Mouse (Mus musculus) limb, embryonic 11.5 days (tissue): ENCODE results near the gene Unc93b1. TPM values are rescaled to one million over a fixed set of nuclear protein-coding genes. Genes with fewer than 3 reads are reported as not detected.

Experiments
- ATAC-seq: fragments of 200-750 bp; cut with Nextera tagmentation; 2 replicates; pipeline ENCODE4 v1.8.0; 2017; ENCODE audit warnings: low read depth; ENCODE audit not compliant: insufficient number of reproducible peaks, low FRiP score, low TSS enrichment
- DNase-seq: peaks from one replicate; pipeline ENCODE4 v3.0.0-alpha.2; 2015; ENCODE audit warnings: low spot score
- H3K27ac ChIP-seq: fragments of 300-500 bp; sonication (generic); replicated peaks from 2 replicates; pipeline ENCODE4 v1.5.1; 2014; ENCODE audit warnings: low read depth, mild to moderate bottlenecking, low read length
- H3K27me3 ChIP-seq: fragments of 300-500 bp; sonication (generic); 2 replicates; pipeline ENCODE4 v1.6.1; 2014; ENCODE audit warnings: mild to moderate bottlenecking, low read length, mixed read lengths; ENCODE audit not compliant: control insufficient read depth, insufficient read depth
- H3K36me3 ChIP-seq: fragments of 300-500 bp; sonication (generic); 2 replicates; pipeline ENCODE4 v1.6.1; 2014; ENCODE audit warnings: mild to moderate bottlenecking, low read length, moderate library complexity, mixed read lengths; ENCODE audit not compliant: control insufficient read depth, insufficient read depth
- H3K4me1 ChIP-seq: fragments of 300-500 bp; sonication (generic); 2 replicates; pipeline ENCODE4 v1.6.1; 2014; ENCODE audit warnings: low read length, mixed read lengths; ENCODE audit not compliant: control insufficient read depth, insufficient read depth
- H3K4me2 ChIP-seq: fragments of 300-500 bp; sonication (generic); 2 replicates; pipeline ENCODE4 v1.6.1; 2014; ENCODE audit warnings: low read depth, mild to moderate bottlenecking, moderate library complexity; ENCODE audit not compliant: severe bottlenecking
- H3K4me3 ChIP-seq: fragments of 300-500 bp; sonication (generic); 2 replicates; pipeline ENCODE4 v1.5.1; 2014; ENCODE audit warnings: low read depth, low read length
- H3K9ac ChIP-seq: fragments of 300-500 bp; sonication (generic); 2 replicates; pipeline ENCODE4 v1.6.1; 2014; ENCODE audit warnings: mild to moderate bottlenecking, low read length
- H3K9me3 ChIP-seq: fragments of 300-500 bp; sonication (generic); 2 replicates; pipeline ENCODE4 v1.6.1; 2016; ENCODE audit warnings: low read length; ENCODE audit not compliant: control insufficient read depth
- WGBS: fragments of 180-500 bp; shearing (Covaris S2); extraction: QIAGEN DNeasy Blood & Tissue Kit; methylation state at CpG from one replicate; pipeline ENCODE4 v1.1.7; 2014; 5-methylcytosine and 5-hydroxymethylcytosine counted together
- polyA plus RNA-seq: library from polyadenylated mRNA; unstranded; fragments of >200 nt; fragmentation: Nextera tagmentation; extraction: Ambion mirVana; gene quantifications from 2 replicates; pipeline ENCODE4 v1.2.1, GENCODE M21; 2014

Gene Unc93b1
- polyA plus RNA-seq, 1 experiment from 2014 or later: 7.1 TPM

GRCm38 (mm10) chr19:3923586-3923985 is 11.4 kb upstream of the Unc93b1 start:
- H3K4me1 ChIP-seq: no peaks in the 10 kb centered on the region
- DNase-seq (no peak), ATAC-seq (no peak)
- no peak overlapping the region for H3K9ac ChIP-seq
- H3K27ac ChIP-seq: no peak overlapping the region
- no peaks in the 10 kb centered on the region for H3K36me3 ChIP-seq
- H3K4me3 ChIP-seq: no peak overlapping the region
- no peaks in the 10 kb centered on the region for H3K27me3 ChIP-seq
- no peaks in the 10 kb centered on the region for H3K9me3 ChIP-seq
- WGBS: 56% methylated on average over 13 of the region's 13 CpGs
- H3K4me2 ChIP-seq: no peak overlapping the region

- Histone ChIP-seq H3K9ac (no peak overlapping the region), H3K27me3 (no peaks in the 10 kb centered on the region), H3K27ac (no peak overlapping the region), H3K36me3 (no peaks in the 10 kb centered on the region), H3K9me3 (no peaks in the 10 kb centered on the region), H3K4me2 (no peak overlapping the region), H3K4me1 (no peaks in the 10 kb centered on the region), H3K4me3 (no peak overlapping the region)
- 80% methylated on average over 8 of the region's 8 CpGs for WGBS
- ATAC-seq: no peak
- no peak for DNase-seq
Measured at GRCm38 (mm10) chr19:3924190-3924589, 10.8 kb upstream of the Unc93b1 start.

GRCm38 (mm10) chr19:3924868-3925267 is 10.1 kb upstream of the Unc93b1 start:
- Histone ChIP-seq H3K36me3 (no peaks in the 10 kb centered on the region), H3K4me2 (no peak overlapping the region), H3K4me3 (no peak overlapping the region), H3K27me3 (no peaks in the 10 kb centered on the region), H3K27ac (no peak overlapping the region), H3K9ac (no peak overlapping the region), H3K4me1 (no peaks in the 10 kb centered on the region), H3K9me3 (no peaks in the 10 kb centered on the region)
- WGBS: 90% methylated on average over 7 of the region's 7 CpGs
- no peak for ATAC-seq
- DNase-seq: no peak

- Histone ChIP-seq H3K36me3 (no peaks in the 10 kb centered on the region), H3K9ac (no peak overlapping the region), H3K4me1 (no peaks in the 10 kb centered on the region), H3K27ac (no peak overlapping the region), H3K27me3 (no peaks in the 10 kb centered on the region), H3K4me3 (no peak overlapping the region), H3K4me2 (no peak overlapping the region), H3K9me3 (no peaks in the 10 kb centered on the region)
- WGBS: 85% methylated on average over 6 of the region's 6 CpGs
- ATAC-seq (no peak), DNase-seq (no peak)
Measured at GRCm38 (mm10) chr19:3925859-3926258, 9.1 kb upstream of the Unc93b1 start.

GRCm38 (mm10) chr19:3926279-3926678 is 8.7 kb upstream of the Unc93b1 start:
- ATAC-seq: no peak
- no peaks in the 10 kb centered on the region for H3K36me3 ChIP-seq
- no peak overlapping the region for H3K4me2 ChIP-seq
- no peak overlapping the region for H3K4me3 ChIP-seq
- H3K4me1 ChIP-seq: no peaks in the 10 kb centered on the region
- no peak for DNase-seq
- no peaks in the 10 kb centered on the region for H3K9me3 ChIP-seq
- no peaks in the 10 kb centered on the region for H3K27me3 ChIP-seq
- WGBS: 68% methylated on average over 3 of the region's 3 CpGs
- no peak overlapping the region for H3K9ac ChIP-seq
- no peak overlapping the region for H3K27ac ChIP-seq

GRCm38 (mm10) chr19:3926685-3927084 is 8.3 kb upstream of the Unc93b1 start:
- no peak overlapping the region for H3K9ac ChIP-seq
- no peak for DNase-seq

GRCm38 (mm10) chr19:3927989-3928388 is 7.0 kb upstream of the Unc93b1 start:
- DNase-seq (no peak), ATAC-seq (no peak)
- Histone ChIP-seq H3K36me3 (no peaks in the 10 kb centered on the region), H3K27me3 (no peaks in the 10 kb centered on the region), H3K4me1 (no peaks in the 10 kb centered on the region), H3K27ac (no peak overlapping the region), H3K9ac (no peak overlapping the region), H3K4me3 (no peak overlapping the region), H3K4me2 (no peak overlapping the region), H3K9me3 (no peaks in the 10 kb centered on the region)
- 89% methylated on average over 4 of the region's 4 CpGs for WGBS

More at GRCm38 (mm10) chr19:3926685-3927084, 8.3 kb upstream of the Unc93b1 start:
- Histone ChIP-seq H3K4me3 (no peak overlapping the region), H3K36me3 (no peaks in the 10 kb centered on the region), H3K27me3 (no peaks in the 10 kb centered on the region), H3K9me3 (no peaks in the 10 kb centered on the region), H3K4me2 (no peak overlapping the region), H3K27ac (no peak overlapping the region), H3K4me1 (no peaks in the 10 kb centered on the region)
- ATAC-seq: no peak
- WGBS: 67% methylated on average over 6 of the region's 6 CpGs

- H3K9me3 ChIP-seq: no peaks in the 10 kb centered on the region
- DNase-seq (no peak), ATAC-seq (no peak)
- H3K4me1 ChIP-seq: no peaks in the 10 kb centered on the region
- no peaks in the 10 kb centered on the region for H3K27me3 ChIP-seq
- no peak overlapping the region for H3K4me2 ChIP-seq
- 87% methylated on average over 4 of the region's 4 CpGs for WGBS
- H3K27ac ChIP-seq: no peak overlapping the region
- no peak overlapping the region for H3K9ac ChIP-seq
- no peaks in the 10 kb centered on the region for H3K36me3 ChIP-seq
- no peak overlapping the region for H3K4me3 ChIP-seq
Measured at GRCm38 (mm10) chr19:3928779-3929178, 6.2 kb upstream of the Unc93b1 start.

GRCm38 (mm10) chr19:3929211-3929941 is 5.6 kb upstream of the Unc93b1 start, which contains the start of gene Aldh3b1:
Gene Aldh3b1 (minus strand): TSS chr19:3929808.
- Histone ChIP-seq H3K27ac (no peak within 1 kb of the TSS), H3K4me1 (no peaks in the 10 kb centered on the region), H3K36me3 (no peaks in the 10 kb centered on the region), H3K4me3 (no peak within 1 kb of the TSS), H3K4me2 (no peak within 1 kb of the TSS), H3K9me3 (no peaks in the 10 kb centered on the region), H3K27me3 (no peaks in the 10 kb centered on the region), H3K9ac (no peak within 1 kb of the TSS)
- WGBS: 72% methylated on average over 12 of the region's 12 CpGs
- no peak for ATAC-seq
- no peak for DNase-seq
